Mouse (Mus musculus) megakaryocyte, adult 5-6 weeks (primary cell): ENCODE results near the gene D17H6S53E. TPM values are rescaled to one million over a fixed set of nuclear protein-coding genes. Genes with fewer than 3 reads are reported as not detected.

Source experiments
- total RNA-seq, 2 experiments: library from RNA; stranded (forward) in 1 of 2; stranded (reverse) in 1 of 2; fragments of 153-499, 151-499 nt in 1 of 2; fragments of 221-1000, 200-1000 nt in 1 of 2; gene quantifications; 2 replicates each; pipeline versions ENCODE4 v1.2.3 to v1.2.4; 2015 to 2017

The D17H6S53E gene
- total RNA-seq, 2 experiments from 2014 or later = 4.5 to 26.1 TPM

Other genes with a start within 250 kb of the D17H6S53E start
Only the 30 nearest of the 42 such genes appear.
- 85.8 and 141 TPM in 2 replicates for gene Lsm2, start 144.5 kb upstream of the D17H6S53E start, total RNA-seq (2015)
- gene Lsm2, start 144.5 kb upstream of the D17H6S53E start, total RNA-seq (2017) = 13.2 and 31.2 TPM in 2 replicates
- gene Vars, start 125.4 kb upstream of the D17H6S53E start, total RNA-seq (2015) = 42.2 and 61.8 TPM in 2 replicates
- gene Vars, start 125.4 kb upstream of the D17H6S53E start, total RNA-seq (2017) = 110 and 165 TPM in 2 replicates
- 0.07 TPM in 1 of 2 replicates, not detected in the other for gene Vwa7, start 109.8 kb upstream of the D17H6S53E start, total RNA-seq (2015)
- 0.11 TPM in 1 of 2 replicates, not detected in the other for gene Vwa7, start 109.8 kb upstream of the D17H6S53E start, total RNA-seq (2017)
- 1.4 and 1.5 TPM in 2 replicates for gene Sapcd1, start 98.4 kb upstream of the D17H6S53E start, total RNA-seq (2015)
- gene Sapcd1, start 98.4 kb upstream of the D17H6S53E start, total RNA-seq (2017) = 0.22 TPM in 1 of 2 replicates, not detected in the other
- gene Msh5, start 79.6 kb upstream of the D17H6S53E start, total RNA-seq (2015) = 7.4 and 7.5 TPM in 2 replicates
- 3.6 and 6.3 TPM in 2 replicates for gene Msh5, start 79.6 kb upstream of the D17H6S53E start, total RNA-seq (2017)
- gene Clic1, start 76.4 kb upstream of the D17H6S53E start, total RNA-seq (2015) = 415 and 463 TPM in 2 replicates
- gene Clic1, start 76.4 kb upstream of the D17H6S53E start, total RNA-seq (2017) = 386 and 405 TPM in 2 replicates
- gene Ddah2, start 67.3 kb upstream of the D17H6S53E start, total RNA-seq (2015) = 2.2 and 3.1 TPM in 2 replicates
- gene Ddah2, start 67.3 kb upstream of the D17H6S53E start, total RNA-seq (2017) = 1.2 and 2.7 TPM in 2 replicates
- gene Ly6g6c, start 61.0 kb upstream of the D17H6S53E start, total RNA-seq (2015) = not detected in 2 replicates
- gene Ly6g6c, start 61.0 kb upstream of the D17H6S53E start, total RNA-seq (2017) = not detected in 2 replicates
- not detected in 2 replicates for gene Mpig6b, start 60.2 kb upstream of the D17H6S53E start, total RNA-seq (2015)
- gene Mpig6b, start 60.2 kb upstream of the D17H6S53E start, total RNA-seq (2017) = not detected in 2 replicates
- gene Ly6g6e, start 49.5 kb upstream of the D17H6S53E start, total RNA-seq (2015) = not detected in 2 replicates
- gene Ly6g6e, start 49.5 kb upstream of the D17H6S53E start, total RNA-seq (2017) = not detected in 2 replicates
- gene Ly6g6d, start 48.3 kb upstream of the D17H6S53E start, total RNA-seq (2015) = not detected in 2 replicates
- not detected in 2 replicates for gene Ly6g6d, start 48.3 kb upstream of the D17H6S53E start, total RNA-seq (2017)
- gene Ly6g6f, start 40.8 kb upstream of the D17H6S53E start, total RNA-seq (2015) = not detected in 2 replicates
- not detected in 2 replicates for gene Ly6g6f, start 40.8 kb upstream of the D17H6S53E start, total RNA-seq (2017)
- 17.6 and 21.3 TPM in 2 replicates for gene Abhd16a, start 37.1 kb upstream of the D17H6S53E start, total RNA-seq (2015)
- gene Abhd16a, start 37.1 kb upstream of the D17H6S53E start, total RNA-seq (2017) = 18.0 and 20.4 TPM in 2 replicates
- gene Ly6g5c, start 18.1 kb upstream of the D17H6S53E start, total RNA-seq (2015) = not detected in 2 replicates
- not detected in 2 replicates for gene Ly6g5c, start 18.1 kb upstream of the D17H6S53E start, total RNA-seq (2017)
- gene Ly6g5b, start 10.9 kb upstream of the D17H6S53E start, total RNA-seq (2015) = 6.1 and 8.2 TPM in 2 replicates
- gene Ly6g5b, start 10.9 kb upstream of the D17H6S53E start, total RNA-seq (2017) = 1.4 and 1.8 TPM in 2 replicates
- 22.6 and 24.6 TPM in 2 replicates for gene Gpank1, start 4.9 kb upstream of the D17H6S53E start, total RNA-seq (2015)
- gene Gpank1, start 4.9 kb upstream of the D17H6S53E start, total RNA-seq (2017) = 48.5 and 50.0 TPM in 2 replicates
- 404 and 428 TPM in 2 replicates for gene Csnk2b, start 4.3 kb upstream of the D17H6S53E start, total RNA-seq (2015)
- gene Csnk2b, start 4.3 kb upstream of the D17H6S53E start, total RNA-seq (2017) = 323 and 362 TPM in 2 replicates
- gene Apom, start 5.7 kb downstream of the D17H6S53E start, total RNA-seq (2015) = 0.38 TPM in 1 of 2 replicates, not detected in the other
- 0.26 TPM in 1 of 2 replicates, not detected in the other for gene Apom, start 5.7 kb downstream of the D17H6S53E start, total RNA-seq (2017)
- gene Bag6, start 8.8 kb downstream of the D17H6S53E start, total RNA-seq (2015) = 87.9 and 91.7 TPM in 2 replicates
- gene Bag6, start 8.8 kb downstream of the D17H6S53E start, total RNA-seq (2017) = 72.4 and 90.5 TPM in 2 replicates
- gene Prrc2a, start 38.5 kb downstream of the D17H6S53E start, total RNA-seq (2015) = 144 and 172 TPM in 2 replicates
- gene Prrc2a, start 38.5 kb downstream of the D17H6S53E start, total RNA-seq (2017) = 35.8 and 60.6 TPM in 2 replicates
- gene Aif1, start 49.7 kb downstream of the D17H6S53E start, total RNA-seq (2015) = 78.7 and 81.4 TPM in 2 replicates
- gene Aif1, start 49.7 kb downstream of the D17H6S53E start, total RNA-seq (2017) = 103 and 120 TPM in 2 replicates
- 425 and 434 TPM in 2 replicates for gene Lst1, start 62.1 kb downstream of the D17H6S53E start, total RNA-seq (2015)
- gene Lst1, start 62.1 kb downstream of the D17H6S53E start, total RNA-seq (2017) = 495 and 596 TPM in 2 replicates
- 11.7 and 13.3 TPM in 2 replicates for gene Ltb, start 68.1 kb downstream of the D17H6S53E start, total RNA-seq (2015)
- gene Ltb, start 68.1 kb downstream of the D17H6S53E start, total RNA-seq (2017) = 7.3 and 11.2 TPM in 2 replicates
- 33.1 and 34.6 TPM in 2 replicates for gene Tnf, start 75.6 kb downstream of the D17H6S53E start, total RNA-seq (2015)
- gene Tnf, start 75.6 kb downstream of the D17H6S53E start, total RNA-seq (2017) = 28.2 and 30.0 TPM in 2 replicates
- gene Lta, start 79.0 kb downstream of the D17H6S53E start, total RNA-seq (2015) = 0.11 TPM in 1 of 2 replicates, not detected in the other
- 0.24 TPM in 1 of 2 replicates, not detected in the other for gene Lta, start 79.0 kb downstream of the D17H6S53E start, total RNA-seq (2017)
- gene Gm16181, start 94.5 kb downstream of the D17H6S53E start, total RNA-seq (2015) = 0.76 and 2.5 TPM in 2 replicates
- gene Gm16181, start 94.5 kb downstream of the D17H6S53E start, total RNA-seq (2017) = 0.88 and 4.0 TPM in 2 replicates
- gene Atp6v1g2, start 107.3 kb downstream of the D17H6S53E start, total RNA-seq (2015) = 6.2 and 6.9 TPM in 2 replicates
- 3.0 and 3.6 TPM in 2 replicates for gene Atp6v1g2, start 107.3 kb downstream of the D17H6S53E start, total RNA-seq (2017)
- 2.2 and 4.5 TPM in 2 replicates for gene Nfkbil1, start 109.4 kb downstream of the D17H6S53E start, total RNA-seq (2015)
- 10.2 and 13.3 TPM in 2 replicates for gene Nfkbil1, start 109.4 kb downstream of the D17H6S53E start, total RNA-seq (2017)
- 166 TPM in 2 replicates for gene Ddx39b, start 115.4 kb downstream of the D17H6S53E start, total RNA-seq (2015)
- gene Ddx39b, start 115.4 kb downstream of the D17H6S53E start, total RNA-seq (2017) = 115 and 125 TPM in 2 replicates
- 572 and 605 TPM in 2 replicates for gene H2-D1, start 136.4 kb downstream of the D17H6S53E start, total RNA-seq (2015)
- gene H2-D1, start 136.4 kb downstream of the D17H6S53E start, total RNA-seq (2017) = 1,046 and 1,120 TPM in 2 replicates